Mouse (Mus musculus) midbrain, embryonic 15.5 days (tissue): ENCODE measurements around the gene Chchd10. TPM values are rescaled to one million over a fixed set of nuclear protein-coding genes. Genes with fewer than 3 reads are reported as not detected.

Experiments
- ATAC-seq: fragments of 200-750 bp; cut with Nextera tagmentation; replicated peaks from 2 replicates; pipeline ENCODE4 v1.8.0; 2017; ENCODE audit warnings: moderate TSS enrichment
- H3K27ac ChIP-seq: fragments of 300-500 bp; sonication (generic); 2 replicates; pipeline ENCODE4 v1.5.1; 2015; ENCODE audit warnings: mild to moderate bottlenecking, inconsistent platforms
- H3K27me3 ChIP-seq: fragments of 300-500 bp; sonication (generic); replicated peaks from 2 replicates; pipeline ENCODE4 v1.6.1; 2015; ENCODE audit warnings: inconsistent platforms
- H3K36me3 ChIP-seq: fragments of 300-500 bp; sonication (generic); replicated peaks from 2 replicates; pipeline ENCODE4 v1.6.1; 2015; ENCODE audit warnings: inconsistent platforms
- H3K4me1 ChIP-seq: fragments of 300-500 bp; sonication (generic); 2 replicates; pipeline ENCODE4 v1.6.1; 2015; ENCODE audit warnings: inconsistent platforms
- H3K4me2 ChIP-seq: fragments of 300-500 bp; sonication (generic); 2 replicates; pipeline ENCODE4 v1.6.1; 2015; ENCODE audit warnings: inconsistent platforms, mild to moderate bottlenecking, moderate library complexity
- H3K4me3 ChIP-seq: fragments of 300-500 bp; sonication (generic); 2 replicates; pipeline ENCODE4 v1.5.1; 2015; ENCODE audit warnings: mild to moderate bottlenecking, inconsistent platforms
- H3K9ac ChIP-seq: fragments of 300-500 bp; sonication (generic); 2 replicates; pipeline ENCODE4 v1.6.1; 2015; ENCODE audit warnings: mild to moderate bottlenecking, inconsistent platforms
- H3K9me3 ChIP-seq: fragments of 300-500 bp; sonication (generic); 2 replicates; pipeline ENCODE4 v1.6.1; 2016; ENCODE audit warnings: inconsistent platforms
- WGBS: fragments of 180-500 bp; shearing (Covaris S2); methylation state at CpG from one replicate; pipeline ENCODE4 v1.1.7; 2015; ENCODE audit warnings: mixed read lengths; 5-methylcytosine and 5-hydroxymethylcytosine counted together
- polyA plus RNA-seq: library from polyadenylated mRNA; unstranded; fragments of >200 nt; fragmentation: Nextera tagmentation; extraction: Ambion mirVana; gene quantifications from 2 replicates; pipeline ENCODE4 v1.2.1, GENCODE M21; 2015

Chchd10 gene
- polyA plus RNA-seq, 1 experiment from 2014 or later: 82.8 TPM

DNA sequence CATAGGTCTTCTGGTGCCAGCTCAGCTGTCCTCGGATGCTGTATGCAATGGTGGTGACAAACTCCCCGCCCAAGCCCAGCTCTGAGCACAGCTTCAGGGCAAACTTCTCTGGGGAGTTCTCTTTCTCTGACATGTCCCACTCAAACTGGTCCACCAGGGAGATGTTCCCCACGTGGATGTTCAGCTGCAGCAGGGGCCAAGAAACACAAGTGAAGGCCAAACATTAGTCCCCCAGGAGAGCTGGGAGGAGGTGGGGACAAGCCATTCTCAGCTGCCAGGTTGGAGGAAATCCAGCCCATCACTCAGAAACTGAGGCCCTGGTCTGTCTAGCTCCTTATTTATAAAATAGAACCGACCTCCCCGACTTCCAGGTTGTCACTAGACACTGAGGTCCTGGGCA lies 28.5 kb upstream of the Chchd10 start:
- no peak overlapping the region for H3K4me2 ChIP-seq
- 93% methylated on average over 5 of the region's 5 CpGs for WGBS
- no peak for ATAC-seq
- no peaks in the 10 kb centered on the region for H3K9me3 ChIP-seq
- peaks cover 75% of the 10 kb centered on the region for H3K36me3 ChIP-seq
- H3K27ac ChIP-seq: no peak overlapping the region
- H3K27me3 ChIP-seq: no peaks in the 10 kb centered on the region
- no peaks in the 10 kb centered on the region for H3K4me1 ChIP-seq
- no peak overlapping the region for H3K4me3 ChIP-seq
- no peak overlapping the region for H3K9ac ChIP-seq

DNA sequence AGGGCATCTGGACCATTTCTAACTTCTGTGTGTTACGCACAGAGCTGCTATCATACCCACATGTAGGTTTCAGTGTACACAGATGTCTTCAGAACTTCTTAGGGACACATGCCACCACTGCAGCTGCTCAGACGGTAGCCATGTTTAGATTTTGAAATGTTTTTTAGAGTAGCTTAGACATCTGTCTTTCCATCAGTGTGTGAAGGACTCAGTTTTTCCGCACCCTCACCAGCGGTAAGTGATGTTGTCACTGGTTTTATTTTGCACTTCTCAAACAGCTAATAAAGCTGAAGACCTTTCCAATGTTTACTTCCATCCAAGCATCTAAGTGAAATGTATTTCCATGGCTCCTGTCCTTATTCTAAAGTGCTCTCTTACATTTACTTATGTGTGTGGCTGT lies 26.0 kb upstream of the Chchd10 start:
- 94% methylated on average over 4 of the region's 4 CpGs for WGBS
- H3K27ac ChIP-seq: no peak overlapping the region

DNA sequence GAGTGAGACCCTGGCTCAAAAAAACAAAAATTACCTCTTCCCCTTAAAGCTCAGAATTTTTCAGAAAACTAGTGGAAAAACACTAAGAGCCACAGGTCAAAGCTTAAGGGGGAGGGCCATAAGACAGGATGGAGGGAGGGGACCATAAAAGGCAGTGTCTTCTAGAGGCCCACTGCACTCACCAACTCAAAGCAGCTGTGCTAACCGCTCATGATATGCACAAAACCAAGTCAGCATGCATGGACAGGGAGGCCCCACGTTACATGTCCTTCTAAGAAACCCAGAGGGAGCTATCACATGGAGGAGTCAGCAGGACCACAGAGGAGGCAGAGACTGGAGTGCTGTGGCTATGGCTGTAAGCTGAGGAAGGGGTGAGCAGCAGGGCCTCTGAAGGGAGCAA lies 22.2 kb upstream of the Chchd10 start:
- H3K4me1 ChIP-seq: no peaks in the 10 kb centered on the region
- H3K9me3 ChIP-seq: no peaks in the 10 kb centered on the region
- H3K27me3 ChIP-seq: no peaks in the 10 kb centered on the region
- no peak overlapping the region for H3K4me2 ChIP-seq
- ATAC-seq: no peak
- H3K27ac ChIP-seq: no peak overlapping the region
- H3K4me3 ChIP-seq: no peak overlapping the region
- peaks cover 57% of the 10 kb centered on the region for H3K36me3 ChIP-seq
- WGBS: 90% methylated on average over 2 of the region's 2 CpGs
- H3K9ac ChIP-seq: no peak overlapping the region

More for the DNA sequence above, 26.0 kb upstream of the Chchd10 start:
- Histone ChIP-seq H3K4me3 (no peak overlapping the region), H3K36me3 (peaks cover 83% of the 10 kb centered on the region), H3K9ac (no peak overlapping the region), H3K27me3 (no peaks in the 10 kb centered on the region), H3K4me1 (no peaks in the 10 kb centered on the region), H3K9me3 (no peaks in the 10 kb centered on the region), H3K4me2 (no peak overlapping the region)
- ATAC-seq: no peak

DNA sequence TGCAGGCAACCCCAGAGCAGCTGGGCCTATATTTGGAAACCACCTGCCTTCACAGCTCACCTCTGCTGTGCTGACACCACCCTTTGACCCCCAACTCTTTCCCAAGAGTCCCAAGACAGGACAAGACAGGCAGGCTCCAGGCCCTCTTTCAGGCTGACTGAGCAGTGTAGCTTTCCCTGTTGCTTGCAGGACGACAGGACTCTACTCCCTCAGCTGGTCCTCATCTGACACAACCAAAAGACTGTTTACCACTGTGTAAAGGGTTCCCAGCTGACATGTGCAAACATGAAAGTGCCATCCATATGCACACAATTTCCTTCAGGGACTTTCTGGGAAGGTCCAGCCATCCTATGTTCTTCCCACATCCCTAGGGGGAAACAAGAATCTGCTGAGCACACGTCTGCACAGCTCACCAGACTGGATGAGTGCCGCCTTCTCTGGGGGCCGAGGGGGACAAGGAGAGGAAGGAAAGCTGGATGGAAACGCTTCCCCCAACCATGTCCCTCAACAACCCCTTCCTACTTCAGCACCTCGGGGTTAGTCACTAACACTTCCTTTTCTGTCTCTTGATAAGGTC lies 19.8 kb upstream of the Chchd10 start:
- no peaks in the 10 kb centered on the region for H3K9me3 ChIP-seq
- H3K27me3 ChIP-seq: no peaks in the 10 kb centered on the region
- 76% methylated on average over 6 of the region's 6 CpGs for WGBS
- no peak overlapping the region for H3K27ac ChIP-seq
- no peak overlapping the region for H3K9ac ChIP-seq
- no peak for ATAC-seq
- H3K4me1 ChIP-seq: peaks cover under 1% of the 10 kb centered on the region
- peaks cover 41% of the 10 kb centered on the region for H3K36me3 ChIP-seq
- H3K4me2 ChIP-seq: no peak overlapping the region
- H3K4me3 ChIP-seq: no peak overlapping the region

DNA sequence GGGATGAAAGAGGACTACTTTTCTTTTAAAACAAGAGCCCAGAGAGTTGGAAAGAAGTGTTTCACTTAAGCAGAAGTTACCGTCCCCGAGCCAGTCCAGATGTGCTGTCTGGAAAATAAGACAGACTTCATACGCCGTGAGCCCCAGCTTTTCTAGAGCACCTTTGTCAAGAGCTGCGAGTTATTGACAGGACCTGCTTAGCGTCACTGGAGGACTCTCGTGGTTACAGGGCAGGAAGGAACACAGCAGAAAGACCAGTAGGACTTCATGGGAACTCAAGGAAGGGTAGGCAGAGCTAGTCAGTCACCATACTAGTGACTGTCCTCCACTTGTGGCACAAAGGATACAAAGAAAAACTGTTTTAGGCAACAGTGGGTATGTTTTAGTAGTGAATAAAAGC lies 17.4 kb upstream of the Chchd10 start:
- no peak for ATAC-seq
- Histone ChIP-seq H3K9ac (no peak overlapping the region), H3K36me3 (peaks cover 26% of the 10 kb centered on the region), H3K27me3 (no peaks in the 10 kb centered on the region), H3K27ac (no peak overlapping the region), H3K4me3 (no peak overlapping the region), H3K9me3 (no peaks in the 10 kb centered on the region), H3K4me1 (peaks cover 25% of the 10 kb centered on the region), H3K4me2 (no peak overlapping the region)
- 87% methylated on average over 7 of the region's 7 CpGs for WGBS

DNA sequence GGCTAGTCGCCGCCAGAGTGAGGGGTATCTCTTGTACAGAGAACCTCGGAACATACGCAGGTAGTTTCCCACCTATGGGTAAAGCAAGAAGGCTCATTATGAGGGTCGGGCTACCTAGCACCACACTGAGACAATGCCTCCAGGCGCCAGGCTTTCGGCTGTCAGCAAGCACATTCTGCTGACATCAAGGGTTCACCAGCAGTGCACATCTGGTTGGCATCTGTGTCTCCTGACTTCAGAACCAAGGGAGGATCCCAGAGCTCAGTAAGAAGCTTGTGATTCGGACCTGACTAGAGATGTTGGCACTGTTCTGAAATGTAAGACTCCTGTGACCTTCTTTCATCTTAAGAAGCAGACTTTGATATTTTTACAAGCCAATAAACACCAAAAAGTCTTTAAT lies 16.1 kb upstream of the Chchd10 start:
- Histone ChIP-seq H3K4me3 (no peak overlapping the region), H3K27ac (no peak overlapping the region), H3K9ac (no peak overlapping the region), H3K27me3 (no peaks in the 10 kb centered on the region), H3K9me3 (no peaks in the 10 kb centered on the region), H3K36me3 (peaks cover 14% of the 10 kb centered on the region), H3K4me1 (peaks cover 26% of the 10 kb centered on the region), H3K4me2 (no peak overlapping the region)
- ATAC-seq: no peak
- 82% methylated on average over 8 of the region's 8 CpGs for WGBS

DNA sequence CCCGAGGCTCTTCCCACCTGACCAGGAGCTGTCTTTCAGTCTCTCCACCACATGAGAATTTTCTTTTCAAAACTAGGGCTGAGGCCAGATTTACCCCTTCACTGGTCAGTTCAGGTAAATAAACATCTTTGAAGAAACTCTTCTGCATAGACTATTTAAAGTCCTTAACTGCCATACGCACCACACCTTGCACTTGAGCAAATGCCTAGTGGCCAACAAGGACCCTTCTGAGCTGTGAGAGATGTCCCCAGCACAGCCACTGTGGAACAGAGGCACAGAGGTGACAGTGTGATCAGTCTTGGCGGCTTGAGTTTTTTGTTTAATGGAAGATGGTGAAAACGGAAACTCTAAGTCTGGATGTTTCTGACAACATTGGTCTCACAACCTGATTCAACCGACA lies 13.9 kb upstream of the Chchd10 start:
- 90% methylated on average over 5 of the region's 5 CpGs for whole genome bisulfite sequencing
- H3K36me3 ChIP-seq: peaks cover 10% of the 10 kb centered on the region
- no peaks in the 10 kb centered on the region for H3K9me3 ChIP-seq
- H3K4me3 ChIP-seq: no peak overlapping the region
- peak overlapping the region; percentile 88; the same call in 1 of the 2 replicates for H3K4me2 ChIP-seq
- no peak overlapping the region for H3K27ac ChIP-seq
- H3K4me1 ChIP-seq: peaks cover 41% of the 10 kb centered on the region
- H3K9ac ChIP-seq: no peak overlapping the region
- no peak for ATAC-seq
- H3K27me3 ChIP-seq: no peaks in the 10 kb centered on the region

DNA sequence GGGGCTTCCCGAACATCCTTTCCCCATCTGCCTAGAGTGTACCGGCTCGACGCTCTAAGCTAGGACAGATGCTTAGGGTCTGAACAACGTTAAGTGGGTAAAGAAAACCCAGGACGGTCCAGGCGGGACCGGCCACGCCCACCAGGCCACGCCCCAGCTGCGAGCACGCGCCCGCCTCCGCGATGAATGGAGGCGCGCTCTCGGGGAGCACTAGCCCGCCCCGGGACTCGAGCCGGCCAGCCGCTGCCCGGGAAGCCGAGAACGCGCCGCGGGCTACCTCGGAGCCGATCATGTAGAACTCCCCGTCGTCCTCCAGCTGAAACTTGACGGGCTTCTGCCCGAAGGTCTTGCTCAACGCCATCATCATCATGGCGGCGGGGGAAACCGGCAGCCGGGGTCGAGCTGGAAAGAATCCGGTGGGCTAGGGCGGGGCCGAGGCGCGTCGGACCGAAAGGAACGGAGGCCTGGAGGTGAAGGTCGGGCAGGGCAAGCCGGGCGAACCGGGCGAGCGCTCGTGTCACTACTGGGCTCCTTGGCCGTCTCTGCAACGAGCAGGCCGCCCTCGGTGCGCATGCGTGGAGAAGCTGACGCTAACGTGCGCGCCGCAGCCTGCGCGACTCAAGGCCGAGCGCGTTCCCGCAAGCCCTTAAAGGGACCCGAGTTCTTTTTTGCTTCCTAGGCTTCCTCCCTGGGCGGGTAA lies 11.8 kb upstream of the Chchd10 start, which contains the start of gene Smarcb1:
Smarcb1 (minus strand) TSS at position 592 of the 700 bp plus-strand sequence.
- Histone ChIP-seq H3K36me3 (no peaks in the 10 kb centered on the region; the same call in 1 of the 2 replicates), H3K4me1 (peaks cover 41% of the 10 kb centered on the region), H3K4me2 (peak within 1 kb of the TSS; percentile 88), H3K9ac (peak within 1 kb of the TSS; percentile 94), H3K9me3 (no peaks in the 10 kb centered on the region), H3K4me3 (peak within 1 kb of the TSS; percentile 87), H3K27ac (peak within 1 kb of the TSS; percentile 98), H3K27me3 (no peaks in the 10 kb centered on the region)
- WGBS: under 1% methylated on average over 76 of the region's 76 CpGs
- ATAC-seq: peak; percentile 91

DNA sequence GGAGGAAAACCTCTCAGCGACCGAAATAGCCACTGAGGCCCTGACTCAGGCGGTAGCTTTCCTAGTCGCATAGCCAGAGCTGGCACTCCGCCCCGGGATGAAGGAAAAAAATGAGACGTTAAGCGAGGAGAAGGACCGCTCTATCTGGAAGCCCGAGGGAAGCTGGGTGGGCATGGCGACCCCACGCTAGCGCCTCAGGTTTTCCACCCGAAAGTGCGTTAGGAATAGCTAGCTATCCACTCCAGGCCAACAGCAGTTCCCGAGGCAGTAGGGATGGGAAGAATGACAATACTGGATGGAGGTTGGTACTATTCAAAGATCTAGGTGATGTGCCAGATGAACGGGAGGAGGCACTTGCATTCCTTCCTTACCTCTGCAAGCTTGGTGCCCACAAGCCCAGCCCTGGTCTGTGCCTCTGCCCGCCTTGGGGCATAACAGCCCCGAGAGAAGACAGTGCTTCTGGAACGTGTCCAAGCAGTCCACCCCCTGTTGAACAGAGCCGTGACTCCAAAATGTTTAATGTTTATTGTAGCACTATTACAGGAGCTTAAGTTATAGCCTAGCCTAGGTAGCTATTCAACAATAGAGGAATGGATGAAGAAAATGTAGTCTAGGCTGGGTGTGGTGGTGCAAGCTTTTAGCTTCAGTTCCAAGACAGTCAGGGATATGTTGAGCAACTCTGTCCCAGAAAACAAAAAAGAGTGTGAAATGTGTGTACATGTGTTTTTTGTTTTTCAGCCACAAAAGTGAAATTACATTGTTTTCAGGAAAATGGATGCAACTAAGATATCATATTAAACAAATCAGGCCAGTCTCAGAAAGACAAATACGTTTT lies 11.0 kb upstream of the Chchd10 start:
- H3K27me3 ChIP-seq: no peaks in the 10 kb centered on the region
- peak; percentile 53 for ATAC-seq
- H3K36me3 ChIP-seq: no peaks in the 10 kb centered on the region
- 4% methylated on average over 22 of the region's 22 CpGs for WGBS
- peak overlapping the region; percentile 88 for H3K4me2 ChIP-seq
- H3K4me1 ChIP-seq: peaks cover 41% of the 10 kb centered on the region
- H3K27ac ChIP-seq: peak overlapping the region; percentile 98
- peak overlapping the region; percentile 94 for H3K9ac ChIP-seq
- peak overlapping the region; percentile 87 for H3K4me3 ChIP-seq
- no peaks in the 10 kb centered on the region for H3K9me3 ChIP-seq

DNA sequence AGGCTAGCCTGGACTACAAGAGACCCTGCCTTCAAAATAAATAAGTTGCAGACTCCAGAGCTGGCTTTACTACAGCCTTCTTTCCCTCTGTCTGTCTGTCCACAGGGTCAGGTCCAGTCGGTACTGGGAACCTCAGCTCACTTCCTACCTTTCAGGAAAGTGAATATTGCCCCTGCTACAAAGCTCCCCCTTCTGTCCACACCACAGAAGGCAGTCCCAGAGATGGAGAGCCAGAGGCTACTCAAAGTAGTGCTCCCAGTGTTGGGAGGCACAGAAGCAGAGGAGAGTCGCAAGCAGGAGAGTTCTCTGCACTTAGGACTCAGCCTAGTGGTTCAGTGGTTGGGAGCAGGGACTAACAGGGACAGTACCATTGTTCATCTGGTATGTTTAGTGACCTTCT lies 8.6 kb upstream of the Chchd10 start:
- Histone ChIP-seq H3K36me3 (no peaks in the 10 kb centered on the region), H3K4me3 (no peak overlapping the region), H3K4me2 (no peak overlapping the region), H3K27me3 (no peaks in the 10 kb centered on the region), H3K4me1 (peaks cover 28% of the 10 kb centered on the region), H3K9me3 (no peaks in the 10 kb centered on the region), H3K9ac (no peak overlapping the region), H3K27ac (no peak overlapping the region)
- WGBS: 71% methylated on average over 2 of the region's 2 CpGs
- ATAC-seq: no peak

DNA sequence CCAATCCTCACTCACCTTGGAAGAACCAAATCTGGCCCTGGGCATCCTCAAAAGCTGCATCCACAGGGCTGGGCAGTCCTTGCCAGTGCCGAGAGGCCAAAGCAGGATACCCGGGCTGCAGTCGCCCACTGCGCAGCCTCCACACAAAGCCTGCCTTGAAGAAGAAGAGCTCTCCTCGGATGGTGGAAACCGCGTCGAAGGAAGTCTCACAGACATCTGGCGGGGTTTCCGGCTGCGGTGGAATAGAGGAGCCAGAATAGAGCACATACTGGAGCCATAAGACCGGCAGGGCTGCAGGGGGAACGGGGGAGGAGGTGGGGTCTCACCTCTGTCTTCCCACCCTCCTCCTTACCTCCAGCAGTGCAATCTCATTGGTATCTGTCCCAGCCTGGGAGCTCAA lies 6.5 kb upstream of the Chchd10 start:
- Histone ChIP-seq H3K4me3 (no peak overlapping the region), H3K9me3 (no peaks in the 10 kb centered on the region), H3K9ac (no peak overlapping the region), H3K4me2 (no peak overlapping the region), H3K36me3 (no peaks in the 10 kb centered on the region), H3K27ac (no peak overlapping the region), H3K27me3 (no peaks in the 10 kb centered on the region), H3K4me1 (peaks cover 21% of the 10 kb centered on the region)
- WGBS: 77% methylated on average over 13 of the region's 13 CpGs
- no peak for ATAC-seq

DNA sequence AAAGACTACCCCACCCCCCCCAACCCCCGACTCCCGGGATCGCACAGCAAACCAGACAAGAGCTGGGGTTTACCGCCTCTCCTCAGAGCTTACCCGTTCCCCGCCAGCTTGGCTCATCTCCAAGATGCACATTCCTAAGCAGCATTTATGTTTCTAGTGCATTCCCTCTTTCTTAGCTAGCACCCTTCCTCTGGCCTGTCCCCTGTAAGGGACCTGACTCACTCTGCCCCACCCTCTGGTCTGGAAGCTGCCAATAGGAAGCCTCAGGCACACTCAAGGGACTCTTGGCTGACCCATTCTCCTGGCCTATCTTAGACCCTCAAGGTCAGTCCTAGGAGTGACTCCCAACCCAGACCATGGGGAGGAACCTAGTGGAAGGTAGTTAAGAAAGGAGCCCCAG lies 2.6 kb upstream of the Chchd10 start:
- 0 out of 2 replicates have a peak, but pooled peaks cover 3% of the 10 kb centered on the region for H3K27me3 ChIP-seq
- H3K9me3 ChIP-seq: no peaks in the 10 kb centered on the region
- no peak overlapping the region for H3K9ac ChIP-seq
- no peak overlapping the region for H3K4me2 ChIP-seq
- H3K4me1 ChIP-seq: peaks cover 26% of the 10 kb centered on the region
- 11% methylated on average over 6 of the region's 6 CpGs for WGBS
- no peak overlapping the region for H3K27ac ChIP-seq
- no peaks in the 10 kb centered on the region for H3K36me3 ChIP-seq
- no peak overlapping the region for H3K4me3 ChIP-seq
- no peak for ATAC-seq
